Mouse (Mus musculus): Measurements from ENCODE around the gene Cfi. TPM values are rescaled to one million over a fixed set of nuclear protein-coding genes. Genes with fewer than 3 reads are reported as not detected.

The Cfi gene
- not detected for total RNA-seq (2023)

DNA sequence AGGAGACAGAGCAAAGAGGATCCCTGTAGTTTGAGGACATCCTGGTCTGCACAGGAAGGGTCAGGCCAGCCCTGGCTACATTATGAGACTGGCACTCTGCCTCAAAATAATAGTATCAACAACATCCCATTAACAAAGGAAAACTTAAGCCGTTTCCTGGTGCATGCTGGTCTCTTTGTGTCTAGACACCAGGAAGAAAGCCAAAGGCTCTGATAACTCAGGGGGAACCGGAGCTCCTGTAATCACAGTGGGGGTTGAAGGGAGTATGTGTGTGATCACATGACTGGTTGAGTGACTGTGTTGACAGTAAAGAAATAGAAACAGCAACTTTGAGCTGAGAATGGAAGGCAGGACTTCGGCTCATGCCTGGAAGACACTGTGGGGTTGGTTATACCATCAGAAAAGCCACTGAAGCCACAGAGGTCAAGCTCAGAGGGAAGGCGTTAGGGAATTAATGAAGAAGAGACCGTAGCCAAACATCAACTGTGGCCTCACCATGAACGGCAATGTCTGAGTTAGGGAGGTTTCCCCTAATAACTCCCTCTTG, at the start of gene Cfi:
Gene Cfi, plus strand, starts transcription at position 497 of the 547 bp plus-strand sequence.

DNA sequence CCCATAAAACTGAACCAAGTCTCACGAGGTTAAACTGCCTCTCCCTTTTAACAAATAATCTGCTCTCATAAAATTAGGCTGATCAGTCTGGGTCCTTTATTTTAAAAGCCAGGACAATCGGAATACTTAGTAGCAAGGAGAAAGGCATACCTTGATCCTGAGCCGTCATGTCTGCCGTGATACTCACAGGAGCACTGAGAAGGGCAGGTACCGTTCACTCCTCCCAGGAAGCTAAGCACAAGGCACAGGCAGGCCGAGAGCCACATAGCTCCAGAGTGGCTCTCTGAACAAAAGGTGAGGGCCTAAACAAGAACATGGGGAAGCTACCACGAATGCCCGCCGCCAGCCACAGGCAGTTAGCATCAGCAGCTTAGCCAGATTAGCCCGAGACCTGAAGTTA, 31.9 kb upstream of the Cfi start, which contains the start of gene Lrit3:
Gene Lrit3, minus strand, starts transcription at position 266 of the 400 bp plus-strand sequence.

DNA sequence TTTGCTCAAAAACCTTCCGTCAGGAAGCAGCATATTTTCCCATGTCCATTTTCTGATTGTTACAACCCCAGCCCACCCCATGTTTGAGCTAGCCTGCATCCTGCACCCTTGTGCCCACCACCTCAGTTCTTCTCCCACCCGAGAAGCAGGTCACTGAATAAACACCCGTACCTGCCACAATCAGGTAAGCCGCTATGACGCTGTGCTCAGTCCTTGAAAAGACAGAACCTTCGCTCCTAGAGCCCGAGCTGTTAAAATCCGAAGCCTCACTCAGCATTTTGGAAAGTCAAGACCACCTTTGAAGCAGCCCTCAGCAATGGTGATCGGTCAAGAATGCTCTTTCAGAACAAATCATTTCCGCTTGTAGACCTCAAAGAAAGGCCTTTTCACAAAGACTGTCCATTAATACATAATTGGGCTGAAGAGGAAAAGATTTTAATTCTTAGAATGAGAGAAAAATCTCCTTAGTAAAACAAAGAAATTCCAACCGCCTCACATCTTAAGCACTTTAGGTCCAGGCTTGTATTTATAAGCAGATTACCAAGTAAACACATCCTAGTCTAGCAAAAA, 13.4 kb upstream of the Cfi start, which contains the start of gene Rrh:
Gene Rrh, minus strand, starts transcription at position 382 of the 570 bp plus-strand sequence.

DNA sequence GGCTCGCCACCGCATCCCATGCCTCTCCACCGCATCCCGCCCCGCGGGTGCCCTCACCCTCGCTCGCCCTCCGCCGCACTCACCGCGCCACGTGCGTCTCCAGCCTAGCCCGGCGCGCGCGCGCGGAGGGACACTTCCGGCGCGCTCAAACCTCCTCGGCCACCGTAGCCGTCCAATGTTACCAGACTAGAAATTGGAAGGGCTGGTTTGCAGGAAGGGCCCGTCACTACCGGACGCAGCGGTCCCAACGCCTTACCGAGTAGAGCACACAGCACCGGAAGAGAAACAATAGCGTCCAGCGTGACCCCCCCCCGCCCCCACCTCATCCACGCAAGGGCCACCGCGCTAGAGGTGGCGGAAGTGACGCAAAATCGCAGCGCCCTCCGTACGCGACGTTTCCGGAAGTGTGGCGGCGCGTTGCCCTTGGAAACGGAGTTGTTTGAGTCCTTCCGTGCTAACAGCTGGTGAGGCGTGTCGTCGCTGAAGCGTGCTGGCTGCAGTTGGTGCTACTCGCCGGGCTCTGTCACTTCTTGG, 4.6 kb upstream of the Cfi start, which contains the start of gene Gar1:
Gene Gar1, minus strand, starts transcription at position 362 of the 534 bp plus-strand sequence.

DNA sequence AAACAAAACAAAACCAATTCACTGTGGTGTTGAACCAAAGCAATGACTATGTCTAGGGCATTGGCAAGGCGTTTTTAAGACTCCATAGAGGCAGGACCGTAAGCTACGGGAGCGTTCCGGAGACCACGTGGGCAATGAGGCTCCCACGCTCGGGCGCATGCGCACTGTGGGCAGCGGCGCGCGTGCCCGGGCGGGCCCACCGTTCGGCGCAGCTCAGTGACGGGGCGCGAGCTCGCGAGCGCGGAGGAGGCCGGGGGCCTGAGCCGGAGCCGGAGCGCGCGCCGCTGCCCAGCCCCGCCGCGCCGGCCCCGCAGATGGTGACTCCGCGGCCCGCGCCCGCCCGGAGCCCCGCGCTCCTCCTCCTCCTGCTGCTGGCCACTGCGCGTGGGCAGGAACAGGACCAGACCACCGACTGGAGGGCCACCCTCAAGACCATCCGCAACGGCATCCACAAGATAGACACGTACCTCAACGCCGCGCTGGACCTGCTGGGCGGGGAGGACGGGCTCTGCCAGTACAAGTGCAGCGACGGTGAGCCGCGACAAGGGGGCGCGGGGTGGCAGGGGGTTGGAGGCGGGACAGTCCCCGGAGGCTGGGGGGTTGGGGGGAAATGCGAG, 42.8 kb downstream of the Cfi start, which contains the start of gene Pla2g12a:
Gene Pla2g12a, plus strand, starts transcription at position 202 of the 617 bp plus-strand sequence.

DNA sequence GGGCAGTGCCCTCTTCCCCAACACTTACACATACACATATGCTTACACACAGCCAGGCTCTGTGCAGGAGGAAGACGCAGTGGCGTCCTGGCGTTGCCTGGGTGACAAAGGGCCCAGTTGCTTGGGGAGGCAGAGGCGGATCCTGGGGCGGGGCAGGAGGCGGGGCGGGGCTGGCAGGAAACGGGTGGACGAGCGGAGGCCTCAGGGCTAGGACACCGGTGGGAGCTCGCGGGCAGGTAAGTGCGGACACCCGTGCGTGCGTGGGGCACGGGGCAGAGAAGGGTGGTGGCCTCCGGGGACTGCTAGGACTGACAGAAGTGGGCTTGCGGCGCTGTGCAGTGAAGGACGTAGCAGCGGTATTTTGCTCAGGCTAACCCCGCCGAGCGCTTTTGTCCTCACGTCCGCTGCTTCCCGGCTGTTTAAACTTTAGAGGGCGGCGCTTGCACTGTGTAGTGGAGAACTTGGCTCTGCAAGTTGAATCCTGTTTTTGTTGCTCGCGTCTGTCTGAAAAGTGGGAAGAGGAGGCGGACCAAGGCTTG, 65.7 kb downstream of the Cfi start, which contains the start of gene Casp6:
Gene Casp6, plus strand, starts transcription at position 155 of the 539 bp plus-strand sequence.

Other genes starting within 250 kb of the Cfi start
- 1 to 10 TPM; 2.3 to 6.2 TPM for gene Egf, start 80.6 kb upstream of the Cfi start, total RNA-seq (2023)
- not detected for gene Lrit3, start 31.9 kb upstream of the Cfi start, total RNA-seq (2023)
- 1 to 10 TPM; 2.7 to 3.8 TPM for gene Rrh, start 13.3 kb upstream of the Cfi start, total RNA-seq (2023)
- 10 to 100 TPM; 61.0 to 72.0 TPM for gene Gar1, start 4.5 kb upstream of the Cfi start, total RNA-seq (2023)
- gene Pla2g12a, start 42.7 kb downstream of the Cfi start, total RNA-seq (2023): 10 to 100 TPM; 12.2 to 13.2 TPM
- gene Casp6, start 65.5 kb downstream of the Cfi start, total RNA-seq (2023): 10 to 100 TPM; 23.1 to 29.0 TPM
- gene Mcub, start 134.3 kb downstream of the Cfi start, total RNA-seq (2023): not detected
- 100 to 1,000 TPM; 108 to 140 TPM for gene Sec24b, start 225.7 kb downstream of the Cfi start, total RNA-seq (2023)